Mouse (Mus musculus): ENCODE results near the gene Phpt1. TPM values are rescaled to one million over a fixed set of nuclear protein-coding genes. Genes with fewer than 3 reads are reported as not detected.
A peak's percentile ranks its signal among the peaks of the same experiment; 100 is the strongest.

The Phpt1 gene
- polyA plus RNA-seq, 1 experiment from 2014 or later, result 149 TPM

DNA sequence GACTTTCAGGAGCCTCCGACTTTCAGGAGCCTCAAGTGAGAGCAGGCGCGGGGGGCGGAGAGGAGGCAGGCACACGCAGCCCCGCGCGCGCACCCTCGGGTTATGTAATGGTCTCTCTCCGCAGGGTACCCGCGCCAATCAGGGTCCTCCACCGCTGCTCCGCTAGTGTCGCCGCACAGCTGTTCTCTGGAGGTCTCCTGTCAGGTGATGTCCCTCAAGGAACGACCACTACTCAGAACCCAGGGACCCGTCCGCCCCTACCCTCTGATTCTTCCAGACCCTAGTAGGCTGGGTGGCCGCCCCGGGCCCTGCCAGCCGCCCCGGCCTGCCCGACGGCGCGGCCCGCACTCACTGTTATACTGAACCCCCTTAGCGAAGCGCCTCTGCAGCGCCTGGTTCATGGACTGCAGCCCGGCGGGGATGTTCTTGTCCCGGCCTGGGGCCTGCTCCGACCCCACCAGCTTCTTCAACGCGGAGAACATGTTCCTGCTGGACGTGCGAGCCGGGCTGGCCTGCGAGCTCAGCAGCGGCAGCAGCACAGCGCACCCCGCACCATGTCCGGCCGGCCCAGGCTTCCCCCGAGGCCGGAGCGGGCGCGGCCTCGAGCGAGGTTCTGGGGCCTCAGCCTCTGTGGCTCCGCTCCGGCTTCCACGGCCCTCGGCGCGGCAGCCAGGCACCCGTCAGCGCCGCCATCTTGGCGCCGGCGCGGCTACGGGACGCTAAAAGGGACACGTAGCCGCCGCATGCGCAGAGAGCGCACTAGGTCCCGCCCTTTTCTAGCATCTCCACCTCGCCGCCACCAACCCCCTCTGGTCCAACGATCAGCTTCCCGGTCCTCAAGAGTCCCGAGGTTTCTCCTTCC lies 33.0 kb upstream of the Phpt1 start, which contains the start of gene Rabl6:
Rabl6 (minus strand) TSS at position 761 of the 862 bp plus-strand sequence.
- Histone ChIP-seq H3K27ac (ENCODE audit: low read length) (peak within 1 kb of the TSS; percentile 93), H3K4me1 (ENCODE audit: control insufficient read depth, insufficient read depth, low read length) (peaks cover 24% of the 10 kb centered on the region), H3K9ac (ENCODE audit: low read depth, low read length) (peak within 1 kb of the TSS; percentile 82), H3K27me3 (ENCODE audit: control insufficient read depth, insufficient read depth, low read depth, low read length) (no peaks in the 10 kb centered on the region; the same call in 1 of the 2 replicates), H3K9me3 (replicated peaks; ENCODE audit: control insufficient read depth, low read length, poor library complexity, severe bottlenecking) (no peaks in the 10 kb centered on the region), H3K4me3 (ENCODE audit: low read depth, low read length) (peak within 1 kb of the TSS; percentile 75), H3K36me3 (ENCODE audit: control insufficient read depth, insufficient read depth, low read length) (no peaks in the 10 kb centered on the region), H3K4me2 (ENCODE audit: low read length) (peak within 1 kb of the TSS; percentile 80)
- under 1% methylated on average over 78 of the region's 80 CpGs for WGBS
- ATAC-seq, result peak; percentile 93

DNA sequence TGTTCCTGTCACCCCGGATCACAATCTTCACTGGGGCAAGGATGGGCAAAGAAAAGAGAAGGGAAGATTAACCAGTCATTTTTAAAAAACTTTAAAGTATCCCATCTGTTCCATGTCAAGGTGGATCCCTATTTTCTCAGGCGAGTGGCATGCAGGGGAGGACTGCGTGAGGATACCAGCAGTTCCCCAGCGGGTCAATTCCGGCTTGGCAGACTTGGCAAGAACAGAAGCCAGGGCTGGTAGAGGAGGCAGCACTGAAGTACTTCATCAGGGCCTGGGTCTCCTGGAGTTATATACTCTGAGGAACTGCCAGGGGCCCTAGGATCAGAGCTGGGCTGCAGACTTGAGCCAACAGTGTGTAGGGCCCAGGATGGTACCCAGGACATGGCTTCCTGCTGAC lies 27.5 kb upstream of the Phpt1 start:
- Histone ChIP-seq H3K4me2 (ENCODE audit: low read length) (no peak overlapping the region), H3K9me3 (replicated peaks; ENCODE audit: control insufficient read depth, low read length, poor library complexity, severe bottlenecking) (no peaks in the 10 kb centered on the region), H3K27ac (ENCODE audit: low read length) (no peak overlapping the region), H3K9ac (ENCODE audit: low read depth, low read length) (no peak overlapping the region), H3K36me3 (ENCODE audit: control insufficient read depth, insufficient read depth, low read length) (peaks cover 27% of the 10 kb centered on the region), H3K4me1 (ENCODE audit: control insufficient read depth, insufficient read depth, low read length) (peaks cover 14% of the 10 kb centered on the region), H3K27me3 (ENCODE audit: control insufficient read depth, insufficient read depth, low read depth, low read length) (no peaks in the 10 kb centered on the region), H3K4me3 (ENCODE audit: low read depth, low read length) (no peak overlapping the region)
- no peak for ATAC-seq
- 95% methylated on average over 5 of the region's 5 CpGs for WGBS

DNA sequence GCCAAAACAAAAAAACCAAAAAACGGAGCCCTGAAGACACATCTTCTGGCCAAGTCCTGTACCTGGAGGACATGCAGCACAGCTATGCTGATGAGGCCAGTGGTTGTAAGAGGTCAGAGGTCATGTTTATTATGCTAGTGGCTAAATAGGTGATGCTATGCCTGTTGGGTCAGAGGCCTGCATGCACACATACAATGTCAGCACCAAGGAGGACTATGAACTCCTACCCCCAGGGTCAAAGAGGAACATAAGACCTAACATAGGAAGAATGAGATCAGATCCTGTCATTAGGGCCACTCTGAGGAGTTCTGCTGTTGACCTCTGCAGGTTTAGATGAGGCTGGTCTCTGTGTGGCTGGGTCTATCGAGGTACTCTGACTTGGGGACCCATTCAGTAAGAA lies 25.0 kb upstream of the Phpt1 start:
- Histone ChIP-seq H3K4me3 (ENCODE audit: low read depth, low read length) (no peak overlapping the region), H3K9me3 (replicated peaks; ENCODE audit: control insufficient read depth, low read length, poor library complexity, severe bottlenecking) (no peaks in the 10 kb centered on the region), H3K9ac (ENCODE audit: low read depth, low read length) (no peak overlapping the region), H3K4me2 (ENCODE audit: low read length) (no peak overlapping the region), H3K36me3 (ENCODE audit: control insufficient read depth, insufficient read depth, low read length) (peaks cover 47% of the 10 kb centered on the region), H3K27me3 (ENCODE audit: control insufficient read depth, insufficient read depth, low read depth, low read length) (no peaks in the 10 kb centered on the region), H3K4me1 (ENCODE audit: control insufficient read depth, insufficient read depth, low read length) (no peaks in the 10 kb centered on the region), H3K27ac (ENCODE audit: low read length) (no peak overlapping the region)
- ATAC-seq, result no peak
- 94% methylated on average over 2 of the region's 2 CpGs for WGBS

DNA sequence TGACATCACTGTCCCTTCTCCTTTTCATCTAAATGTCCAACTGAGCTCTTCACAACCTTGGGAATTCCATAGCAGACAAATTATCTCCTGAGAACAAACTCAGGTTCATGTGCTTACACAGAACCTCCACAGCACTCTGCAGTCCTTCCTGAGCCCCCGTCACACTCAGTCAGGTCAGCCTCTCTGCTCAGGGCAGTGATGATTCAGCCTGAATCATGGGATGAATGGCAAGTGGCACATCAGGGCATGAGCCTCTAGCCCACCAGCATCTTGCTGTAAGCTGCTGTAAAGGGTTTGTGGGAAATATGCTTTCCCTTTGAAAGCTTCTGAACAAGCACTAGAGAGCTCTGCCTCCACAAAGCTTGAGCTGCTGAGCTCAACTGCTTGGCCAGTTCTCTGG lies 23.7 kb upstream of the Phpt1 start:
- H3K36me3 ChIP-seq (ENCODE audit: control insufficient read depth, insufficient read depth, low read length), result peaks cover 52% of the 10 kb centered on the region

DNA sequence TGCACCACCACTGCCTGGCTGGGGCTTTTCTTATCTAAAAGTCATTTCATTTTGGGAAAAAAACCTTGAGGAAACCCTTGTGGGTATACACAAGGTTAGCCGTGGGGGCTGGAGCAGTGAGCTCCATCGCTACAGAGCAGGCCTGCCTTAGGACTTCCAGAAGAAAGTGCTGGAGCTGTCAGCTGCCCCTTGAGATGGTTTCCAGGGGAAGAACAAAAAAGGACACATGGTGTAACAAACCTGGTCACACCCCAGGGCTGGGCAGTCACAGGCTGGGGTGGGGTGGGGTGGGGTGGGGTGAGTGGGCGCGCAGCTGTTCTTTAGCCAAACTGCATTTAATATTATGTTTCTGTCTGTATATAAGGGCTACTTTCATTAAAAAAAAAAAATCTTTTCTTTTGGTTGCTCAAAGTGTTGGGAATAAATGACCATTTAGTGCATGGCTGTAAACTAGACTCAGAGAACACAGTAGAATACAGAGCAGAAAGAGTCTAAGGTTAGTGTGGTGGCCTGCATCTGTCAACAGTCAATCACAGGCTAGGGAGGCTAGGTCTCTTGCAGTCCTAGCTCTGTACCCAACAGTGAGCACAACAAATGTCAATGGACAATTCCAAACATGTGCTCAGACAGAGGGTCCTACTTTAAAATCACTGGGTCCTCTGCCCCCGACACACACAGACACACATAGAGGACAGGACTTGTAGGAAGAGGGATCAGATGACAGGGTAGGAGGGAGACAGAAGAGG lies 21.9 kb upstream of the Phpt1 start:
- H3K9me3 ChIP-seq (replicated peaks; ENCODE audit: control insufficient read depth, low read length, poor library complexity, severe bottlenecking), result no peaks in the 10 kb centered on the region
- 97% methylated on average over 5 of the region's 5 CpGs for whole genome bisulfite sequencing
- no peak overlapping the region for H3K4me2 ChIP-seq (ENCODE audit: low read length)
- H3K36me3 ChIP-seq (ENCODE audit: control insufficient read depth, insufficient read depth, low read length), result peaks cover 69% of the 10 kb centered on the region
- no peaks in the 10 kb centered on the region for H3K4me1 ChIP-seq (ENCODE audit: control insufficient read depth, insufficient read depth, low read length)
- H3K4me3 ChIP-seq (ENCODE audit: low read depth, low read length), result no peak overlapping the region
- ATAC-seq, result no peak
- H3K9ac ChIP-seq (ENCODE audit: low read depth, low read length), result no peak overlapping the region
- no peaks in the 10 kb centered on the region for H3K27me3 ChIP-seq (ENCODE audit: control insufficient read depth, insufficient read depth, low read depth, low read length)
- no peak overlapping the region for H3K27ac ChIP-seq (ENCODE audit: low read length)

More for the DNA sequence above, 23.7 kb upstream of the Phpt1 start:
- 100% methylated on average over 1 of the region's 1 CpGs for WGBS
- no peak overlapping the region for H3K4me3 ChIP-seq (ENCODE audit: low read depth, low read length)
- H3K4me1 ChIP-seq (ENCODE audit: control insufficient read depth, insufficient read depth, low read length), result no peaks in the 10 kb centered on the region
- H3K9me3 ChIP-seq (replicated peaks; ENCODE audit: control insufficient read depth, low read length, poor library complexity, severe bottlenecking), result no peaks in the 10 kb centered on the region
- H3K9ac ChIP-seq (ENCODE audit: low read depth, low read length), result no peak overlapping the region
- H3K27me3 ChIP-seq (ENCODE audit: control insufficient read depth, insufficient read depth, low read depth, low read length), result no peaks in the 10 kb centered on the region
- no peak overlapping the region for H3K27ac ChIP-seq (ENCODE audit: low read length)
- no peak for ATAC-seq
- no peak overlapping the region for H3K4me2 ChIP-seq (ENCODE audit: low read length)

DNA sequence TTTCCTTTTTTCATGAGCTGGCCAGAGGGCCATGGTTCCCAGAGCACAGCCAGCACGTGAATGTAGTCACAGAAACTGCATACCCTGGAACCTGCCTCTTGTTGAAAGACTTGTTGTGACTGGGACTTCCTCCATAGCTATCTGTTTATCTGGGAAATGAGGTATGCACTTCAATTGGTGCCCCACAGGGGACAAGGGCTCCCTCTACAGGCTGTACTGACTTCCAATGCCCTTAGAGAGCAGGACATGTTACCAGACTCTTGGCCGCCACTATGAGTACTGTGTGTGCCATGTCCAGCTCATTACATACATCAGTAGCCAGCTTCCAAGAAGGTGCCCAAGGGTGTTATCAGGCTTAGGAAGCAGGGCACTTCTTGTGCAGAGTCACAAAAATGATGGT lies 16.8 kb upstream of the Phpt1 start:
- Histone ChIP-seq H3K9ac (ENCODE audit: low read depth, low read length) (no peak overlapping the region), H3K36me3 (ENCODE audit: control insufficient read depth, insufficient read depth, low read length) (peaks cover 46% of the 10 kb centered on the region)
- ATAC-seq, result no peak

DNA sequence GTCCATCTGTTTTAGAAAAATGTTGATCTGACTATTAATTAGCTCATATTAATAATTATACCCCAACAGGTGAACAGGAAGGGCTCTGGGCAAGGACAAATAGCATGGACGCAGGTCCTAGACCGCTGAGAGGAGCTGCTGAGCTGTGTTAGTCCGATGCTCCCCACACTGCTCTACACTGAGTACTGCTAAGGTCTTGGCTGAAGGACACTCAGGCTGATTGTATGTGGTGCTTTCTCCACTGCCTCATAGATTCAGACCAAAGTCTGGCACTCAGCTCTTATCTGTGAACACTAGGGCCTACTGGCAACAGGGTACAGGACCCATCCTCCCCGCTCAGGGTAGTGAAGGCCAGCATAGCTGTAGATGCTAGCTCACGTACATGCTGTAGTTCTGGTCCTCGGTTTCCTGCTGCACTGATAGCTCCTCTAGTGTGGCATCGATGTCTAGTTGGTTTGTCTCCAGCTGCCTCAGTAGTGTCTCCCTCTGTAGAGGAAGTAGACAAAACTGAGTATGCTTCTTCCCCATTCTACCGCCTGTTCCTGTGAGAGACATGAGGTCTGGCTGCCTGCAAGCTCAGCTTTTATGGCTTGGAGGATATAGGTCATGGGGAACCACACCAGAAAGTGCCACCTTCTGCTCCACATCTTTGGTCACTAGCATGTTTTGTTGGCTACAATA lies 13.3 kb upstream of the Phpt1 start:
- H3K27ac ChIP-seq (ENCODE audit: low read length), result no peak overlapping the region
- peaks cover 39% of the 10 kb centered on the region for H3K36me3 ChIP-seq (ENCODE audit: control insufficient read depth, insufficient read depth, low read length)
- no peaks in the 10 kb centered on the region for H3K27me3 ChIP-seq (ENCODE audit: control insufficient read depth, insufficient read depth, low read depth, low read length)
- ATAC-seq, result no peak
- WGBS, result 95% methylated on average over 8 of the region's 8 CpGs
- H3K4me2 ChIP-seq (ENCODE audit: low read length), result no peak overlapping the region
- H3K4me3 ChIP-seq (ENCODE audit: low read depth, low read length), result no peak overlapping the region
- no peak overlapping the region for H3K9ac ChIP-seq (ENCODE audit: low read depth, low read length)
- H3K9me3 ChIP-seq (replicated peaks; ENCODE audit: control insufficient read depth, low read length, poor library complexity, severe bottlenecking), result no peaks in the 10 kb centered on the region
- no peaks in the 10 kb centered on the region for H3K4me1 ChIP-seq (ENCODE audit: control insufficient read depth, insufficient read depth, low read length)

More for the DNA sequence above, 16.8 kb upstream of the Phpt1 start:
- Histone ChIP-seq H3K27me3 (ENCODE audit: control insufficient read depth, insufficient read depth, low read depth, low read length) (no peaks in the 10 kb centered on the region), H3K4me3 (ENCODE audit: low read depth, low read length) (no peak overlapping the region), H3K4me1 (ENCODE audit: control insufficient read depth, insufficient read depth, low read length) (no peaks in the 10 kb centered on the region), H3K4me2 (ENCODE audit: low read length) (no peak overlapping the region), H3K27ac (ENCODE audit: low read length) (no peak overlapping the region), H3K9me3 (replicated peaks; ENCODE audit: control insufficient read depth, low read length, poor library complexity, severe bottlenecking) (no peaks in the 10 kb centered on the region)
- 83% methylated on average over 2 of the region's 2 CpGs for WGBS

DNA sequence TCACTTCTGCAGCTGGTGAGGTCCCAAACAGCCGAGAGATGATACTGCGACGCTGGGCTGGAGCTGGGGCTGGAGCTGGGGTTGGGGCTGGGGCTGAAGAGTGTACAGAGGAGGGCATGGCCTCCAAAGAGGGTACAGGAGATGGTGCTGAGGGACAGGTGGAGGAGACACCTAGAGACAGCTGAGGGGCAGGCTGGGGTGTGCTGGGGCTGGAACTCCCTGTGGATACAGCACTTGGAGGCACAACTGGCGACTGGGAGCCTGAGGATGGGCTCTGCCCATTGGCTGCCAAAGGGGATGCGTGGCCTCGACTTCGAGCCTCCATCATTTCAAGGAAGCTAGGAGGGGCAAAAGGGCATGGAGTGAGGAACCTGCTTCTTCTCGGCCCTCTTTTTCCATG lies 12.3 kb upstream of the Phpt1 start:
- Histone ChIP-seq H3K9ac (ENCODE audit: low read depth, low read length) (no peak overlapping the region), H3K4me2 (ENCODE audit: low read length) (no peak overlapping the region), H3K9me3 (replicated peaks; ENCODE audit: control insufficient read depth, low read length, poor library complexity, severe bottlenecking) (no peaks in the 10 kb centered on the region), H3K36me3 (ENCODE audit: control insufficient read depth, insufficient read depth, low read length) (peaks cover 29% of the 10 kb centered on the region), H3K4me1 (ENCODE audit: control insufficient read depth, insufficient read depth, low read length) (peaks cover 6% of the 10 kb centered on the region), H3K4me3 (ENCODE audit: low read depth, low read length) (no peak overlapping the region), H3K27ac (ENCODE audit: low read length) (no peak overlapping the region), H3K27me3 (ENCODE audit: control insufficient read depth, insufficient read depth, low read depth, low read length) (no peaks in the 10 kb centered on the region)
- ATAC-seq, result no peak
- WGBS, result 93% methylated on average over 8 of the region's 8 CpGs

Data from midbrain, embryonic 16.5 days (tissue).